Mouse (Mus musculus): ENCODE data around the gene Lmf1.

Lmf1 gene

DNA sequence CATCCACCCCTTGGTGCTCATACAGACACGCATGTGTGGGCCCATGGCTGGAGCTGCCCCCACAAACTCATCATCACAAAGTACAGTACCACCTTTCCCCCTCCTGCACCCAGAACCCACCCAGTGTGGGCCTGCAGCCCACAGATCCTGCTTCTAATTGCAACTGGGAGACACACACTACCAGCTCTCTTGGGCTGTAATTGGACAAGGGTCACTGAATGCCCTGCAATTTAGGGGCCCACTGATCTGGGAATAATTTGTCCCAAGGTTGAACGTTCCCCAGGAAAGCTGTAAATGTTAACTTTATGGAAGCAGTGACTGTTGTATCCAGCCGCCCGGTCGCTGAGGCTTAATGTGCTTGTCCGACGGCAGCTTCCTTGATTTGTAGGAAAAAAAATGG, 59.1 kb downstream of the Lmf1 start:
- no peak for DNase-seq (ENCODE audit: extremely low read depth, insufficient read length, low spot score)

- DNase-seq (ENCODE audit: extremely low read depth, insufficient read length, low spot score) = no peak
Measured at GRCm38 (mm10) chr17:25638442-25638841, 59.6 kb downstream of the Lmf1 start.

GRCm38 (mm10) chr17:25640956-25641355, 62.1 kb downstream of the Lmf1 start:
- no peak for DNase-seq (ENCODE audit: extremely low read depth, insufficient read length, low spot score)

DNA sequence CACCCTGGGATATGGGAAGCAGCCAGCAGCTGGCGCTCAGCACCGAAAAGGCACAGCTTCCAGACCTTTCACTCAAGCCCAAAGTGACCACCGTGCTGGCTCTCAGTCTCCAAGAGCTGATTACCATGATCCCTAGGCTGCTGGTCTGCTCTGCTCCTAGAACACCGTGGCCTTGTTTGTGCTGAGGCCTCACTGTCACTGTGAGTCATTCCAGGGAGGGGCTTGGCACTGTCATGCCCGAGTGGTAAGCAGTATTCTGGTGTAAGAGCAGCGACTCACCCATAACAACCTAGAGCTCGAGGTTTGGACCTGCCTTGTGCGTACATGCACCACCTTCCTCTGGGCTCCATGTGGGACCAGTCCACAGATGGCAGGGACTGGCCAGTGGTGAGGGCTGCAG, 63.1 kb downstream of the Lmf1 start:
- peak; percentile 81 for DNase-seq (ENCODE audit: extremely low read depth, insufficient read length, low spot score)

GRCm38 (mm10) chr17:25643517-25644294, 64.8 kb downstream of the Lmf1 start:
- no peak for DNase-seq (ENCODE audit: extremely low read depth, insufficient read length, low spot score)

GRCm38 (mm10) chr17:25644761-25645160, 65.9 kb downstream of the Lmf1 start:
- DNase-seq (ENCODE audit: extremely low read depth, insufficient read length, low spot score) = no peak

- no peak for DNase-seq (ENCODE audit: extremely low read depth, insufficient read length, low spot score)
Measured at GRCm38 (mm10) chr17:25645661-25646060, 66.8 kb downstream of the Lmf1 start.

DNA sequence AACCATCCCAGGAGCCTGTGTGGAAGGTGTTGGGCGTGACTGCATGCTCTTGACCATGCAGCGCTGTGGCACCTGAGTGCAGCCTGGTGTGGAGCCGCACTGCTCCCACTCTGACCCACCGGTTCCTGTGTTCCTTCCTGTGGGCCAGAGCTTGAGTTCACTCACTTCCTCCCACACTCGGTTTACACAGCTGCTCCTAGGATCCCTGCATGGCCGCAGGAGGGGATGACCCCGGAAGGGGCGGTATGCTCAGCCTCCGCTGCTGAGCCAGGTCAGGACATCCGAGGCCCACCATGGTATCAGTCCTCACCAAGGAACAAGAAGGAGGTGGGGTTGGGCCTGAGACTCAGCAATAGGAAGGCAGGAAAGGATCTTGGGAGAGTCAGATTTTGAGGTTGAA, 69.0 kb downstream of the Lmf1 start:
- no peak for DNase-seq (ENCODE audit: extremely low read depth, insufficient read length, low spot score)

DNA sequence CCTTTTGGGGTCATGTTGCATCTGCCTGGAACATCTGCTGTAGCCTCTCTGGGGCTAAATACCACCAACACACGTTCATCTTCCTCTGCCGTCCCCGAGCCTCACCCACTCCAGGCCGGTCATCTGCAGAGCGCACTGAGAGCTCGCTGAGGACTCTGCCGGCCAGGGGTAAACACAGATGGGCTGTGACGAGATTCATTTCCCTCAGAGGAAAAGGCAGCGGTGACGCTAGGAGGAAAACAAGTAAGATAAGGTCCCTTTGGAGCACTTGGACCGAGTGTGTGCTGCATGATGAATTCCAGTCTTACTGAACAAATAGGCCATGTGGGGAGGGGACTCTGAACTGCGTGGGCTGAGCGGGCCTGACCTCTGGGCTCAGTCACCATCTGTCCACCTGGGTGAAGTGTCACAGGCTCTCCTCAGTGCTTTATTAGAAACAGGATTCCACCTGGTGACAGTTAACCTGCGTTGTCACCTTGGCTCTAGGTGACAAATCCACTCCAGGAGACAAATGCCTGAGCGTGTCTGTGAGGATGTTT, 69.9 kb downstream of the Lmf1 start:
- no peak for DNase-seq (ENCODE audit: extremely low read depth, insufficient read length, low spot score)

- DNase-seq (ENCODE audit: extremely low read depth, insufficient read length, low spot score) = no peak
Measured at GRCm38 (mm10) chr17:25650726-25651125, 71.8 kb downstream of the Lmf1 start.

DNA sequence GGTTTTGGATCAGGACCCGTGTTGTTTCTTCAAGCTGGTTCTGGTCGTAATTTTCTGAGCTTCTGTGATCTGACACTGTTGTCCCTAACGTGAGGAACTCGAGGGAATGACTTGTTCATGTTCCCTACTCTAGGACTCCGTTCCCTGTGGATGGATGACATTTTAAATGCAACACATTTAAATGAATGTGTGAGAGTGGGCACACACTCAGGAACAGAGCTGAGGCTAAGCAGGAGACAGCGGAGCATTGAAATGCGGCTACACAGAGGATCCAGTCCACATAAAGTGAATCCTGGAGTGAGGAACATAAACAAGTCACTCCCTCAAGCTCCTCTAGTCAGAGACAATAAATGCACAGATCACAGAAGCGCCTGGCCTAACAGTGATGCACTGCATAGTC, 73.4 kb downstream of the Lmf1 start:
- DNase-seq (ENCODE audit: extremely low read depth, insufficient read length, low spot score) = no peak

DNA sequence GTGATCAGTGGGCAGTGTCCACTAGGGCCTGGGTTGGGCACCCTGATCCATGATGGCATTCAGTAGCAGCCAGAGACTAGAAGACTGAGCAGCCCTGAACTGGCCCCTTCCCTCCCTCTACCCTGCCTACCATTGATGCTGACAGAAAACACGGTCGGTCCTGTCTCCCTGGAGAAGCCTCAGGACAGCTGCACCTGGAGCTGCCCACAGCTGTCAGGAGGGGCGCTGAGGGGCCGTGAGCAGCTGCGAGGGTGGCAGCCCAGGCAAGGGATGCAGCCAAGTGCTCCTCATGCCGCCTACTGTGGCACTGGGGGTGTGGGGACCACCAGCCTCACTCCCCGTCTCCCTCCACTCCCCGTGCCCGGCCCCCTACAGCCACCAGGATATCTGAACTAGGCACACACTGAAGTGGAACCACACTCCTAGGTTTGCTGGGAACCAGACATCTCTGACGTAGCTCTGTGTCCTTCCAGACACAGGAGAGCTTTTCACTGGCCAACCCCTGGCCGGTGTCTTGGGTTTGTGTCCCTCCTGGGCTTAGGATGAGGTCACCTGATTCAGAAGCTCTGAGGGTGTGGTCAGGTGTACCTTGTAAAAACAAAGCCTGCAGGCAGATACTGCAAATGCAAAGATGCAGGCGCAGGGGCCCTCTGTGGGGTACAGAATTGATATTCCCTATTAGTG, 77.4 kb downstream of the Lmf1 start:
- DNase-seq (ENCODE audit: extremely low read depth, insufficient read length, low spot score) = no peak

DNA sequence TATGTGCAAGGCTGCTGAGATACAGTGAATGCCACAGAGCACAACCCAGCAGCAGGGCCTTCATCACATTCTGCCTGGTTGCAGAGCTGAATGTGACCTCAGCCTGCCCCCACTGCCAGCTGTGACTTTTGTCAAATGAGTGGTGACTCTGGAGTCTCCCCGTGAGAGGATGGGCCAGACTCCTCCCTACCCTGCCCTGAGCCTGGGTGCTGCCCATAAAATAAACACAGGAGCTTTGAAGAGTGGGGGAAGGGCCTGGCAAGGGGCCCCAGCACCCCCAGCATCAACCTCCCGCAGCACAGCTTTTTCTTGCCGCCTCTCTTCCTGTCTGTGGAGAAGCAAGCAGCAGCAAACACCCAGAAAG, 77.9 kb downstream of the Lmf1 start:
- no peak for DNase-seq (ENCODE audit: extremely low read depth, insufficient read length, low spot score)

DNA sequence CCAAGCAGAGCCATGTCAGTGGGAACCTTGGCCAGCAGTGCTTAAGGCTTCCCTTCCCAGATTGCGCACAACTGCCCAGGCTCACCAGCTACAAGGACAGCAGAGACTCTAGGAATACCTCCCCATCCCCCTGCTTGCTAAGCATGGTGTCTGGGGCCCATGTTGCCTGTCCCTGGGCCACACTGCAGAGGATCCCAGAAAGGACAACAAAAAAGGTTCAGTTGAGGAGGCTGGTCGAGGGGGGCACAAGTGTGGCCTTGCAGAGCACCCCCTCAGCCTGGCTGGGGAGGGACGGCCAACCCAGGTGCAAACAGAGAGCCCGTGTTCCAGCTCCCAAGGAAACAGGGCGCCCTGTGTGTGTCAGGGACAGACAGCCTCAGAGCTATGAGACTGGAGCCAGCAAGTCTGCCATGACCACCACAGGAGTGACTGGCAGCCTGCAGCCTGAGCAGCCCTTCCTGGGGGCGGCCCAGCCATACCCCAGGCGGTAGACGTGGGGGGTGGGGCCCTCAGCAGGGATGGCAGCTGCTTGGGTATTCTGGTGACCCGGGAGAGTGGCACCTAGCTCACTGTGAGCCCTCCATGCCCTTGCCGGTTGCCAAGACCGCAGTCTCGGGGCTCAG, 84.4 kb downstream of the Lmf1 start:
- no peak for DNase-seq (ENCODE audit: extremely low read depth, insufficient read length, low spot score)

- DNase-seq (ENCODE audit: extremely low read depth, insufficient read length, low spot score) = no peak
Measured at GRCm38 (mm10) chr17:25665485-25665884, 86.6 kb downstream of the Lmf1 start.

- DNase-seq (ENCODE audit: extremely low read depth, insufficient read length, low spot score) = no peak
Measured at GRCm38 (mm10) chr17:25665891-25666290, 87.0 kb downstream of the Lmf1 start.

- DNase-seq (ENCODE audit: extremely low read depth, insufficient read length, low spot score) = no peak
Measured at GRCm38 (mm10) chr17:25668481-25669055, 89.7 kb downstream of the Lmf1 start.

DNA sequence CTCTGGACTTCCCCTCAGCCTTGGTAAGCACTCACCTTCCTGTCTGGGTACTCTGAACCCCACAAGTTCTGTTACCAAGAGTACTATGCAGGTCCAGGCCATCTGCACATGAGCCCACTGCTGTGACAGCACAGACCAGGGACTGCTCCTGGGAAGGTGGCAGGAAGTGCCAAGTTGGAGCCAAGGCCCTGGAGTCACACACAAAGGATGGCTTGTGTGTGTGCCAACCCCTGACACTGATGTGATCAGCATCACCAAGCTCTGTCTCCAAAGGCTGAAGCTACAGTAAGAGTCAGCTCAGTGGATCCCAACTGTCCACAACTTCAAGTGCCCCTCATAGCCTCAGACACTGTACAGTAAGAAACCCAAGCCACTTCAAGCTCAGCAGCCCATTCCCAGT, 94.1 kb downstream of the Lmf1 start:
- no peak for DNase-seq (ENCODE audit: extremely low read depth, insufficient read length, low spot score)

DNA sequence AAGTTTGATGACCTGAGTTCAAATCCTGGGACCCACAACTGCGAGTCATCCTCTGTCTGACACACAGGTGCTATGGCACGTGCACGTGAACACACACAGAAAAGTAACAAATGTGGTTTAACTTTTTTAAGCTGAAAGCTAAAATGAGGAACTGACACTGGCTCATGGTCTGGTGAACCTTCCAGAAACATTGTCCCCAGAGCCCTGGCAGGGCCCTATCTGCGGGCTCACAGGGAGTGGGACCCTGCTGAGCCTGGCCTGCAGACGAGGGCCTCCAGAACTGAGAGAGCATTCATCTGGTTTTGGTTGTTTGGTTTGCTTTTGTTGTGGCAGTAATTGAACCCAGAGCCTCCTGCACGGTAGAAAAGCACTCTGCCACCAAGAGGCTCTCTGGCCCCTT, 99.1 kb downstream of the Lmf1 start:
- no peak for DNase-seq (ENCODE audit: extremely low read depth, insufficient read length, low spot score)

DNA sequence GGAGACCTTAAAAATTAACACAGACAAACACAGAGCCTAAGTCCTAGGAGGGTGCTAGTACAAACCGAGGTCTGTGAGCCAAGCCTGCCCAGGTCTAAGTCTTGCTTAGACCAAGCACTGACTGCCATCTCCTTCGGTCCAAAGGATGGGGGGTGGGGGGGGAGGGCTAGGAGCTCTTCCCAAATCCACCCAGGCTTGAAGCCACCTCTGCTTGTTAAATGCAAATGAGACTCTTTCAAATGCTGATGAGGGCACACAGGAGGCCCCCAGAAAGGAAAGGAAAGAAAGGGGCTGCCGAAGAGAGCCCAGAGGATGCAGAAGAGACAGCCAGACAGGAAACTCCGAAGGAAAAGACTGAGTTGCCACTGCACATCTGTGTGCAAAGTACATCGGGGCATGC, 100.9 kb downstream of the Lmf1 start:
- no peak for DNase-seq (ENCODE audit: extremely low read depth, insufficient read length, low spot score)

DNA sequence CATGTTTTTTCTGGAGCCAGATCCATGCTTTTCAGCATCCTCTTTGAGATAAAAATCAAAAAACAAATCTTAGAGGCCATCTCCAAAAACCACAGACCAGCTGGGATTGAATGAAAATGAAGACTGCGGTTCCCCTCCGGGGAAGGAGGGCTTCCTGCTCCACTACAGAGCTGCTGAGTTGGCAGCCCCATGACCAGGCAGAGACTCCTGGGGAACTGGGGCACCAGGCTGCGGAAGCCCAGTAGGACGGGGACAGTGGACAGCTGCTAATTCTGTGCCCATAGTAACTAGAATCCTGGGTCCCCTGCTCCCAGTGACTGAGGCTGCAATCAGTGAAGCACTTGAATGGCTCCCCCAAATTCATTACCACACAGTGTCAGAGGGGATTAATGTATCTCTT, 102.8 kb downstream of the Lmf1 start:
- no peak for DNase-seq (ENCODE audit: extremely low read depth, insufficient read length, low spot score)

Measured in 3134 (cell line).